Mouse (Mus musculus) frontal cortex, adult 2 months (tissue): ENCODE data around the gene Sim1. TPM values are rescaled to one million over a fixed set of nuclear protein-coding genes. Genes with fewer than 3 reads are reported as not detected.

Source experiments
- DNase-seq, 2 experiments: peaks; one replicate each; pipeline ENCODE4 v3.0.0; 2022; ENCODE audit warnings: low spot score in 1 of 2; ENCODE audit errors: extremely low spot score in 1 of 2
- polyA plus RNA-seq: library from polyadenylated mRNA; depleted of rRNA; stranded (reverse); fragments of >200 nt; gene quantifications from 2 replicates; pipeline ENCODE4 v1.2.3, GENCODE M21; 2012; rRNA removed

Sim1 gene
- 0.02 TPM in 1 of 2 replicates, not detected in the other for polyA plus RNA-seq

GRCm38 (mm10) chr10:50894170-50894991 lies at the start of gene Sim1:
Gene Sim1, plus strand, starts transcription at chr10:50894754.
- DNase-seq, result no peak

DNA sequence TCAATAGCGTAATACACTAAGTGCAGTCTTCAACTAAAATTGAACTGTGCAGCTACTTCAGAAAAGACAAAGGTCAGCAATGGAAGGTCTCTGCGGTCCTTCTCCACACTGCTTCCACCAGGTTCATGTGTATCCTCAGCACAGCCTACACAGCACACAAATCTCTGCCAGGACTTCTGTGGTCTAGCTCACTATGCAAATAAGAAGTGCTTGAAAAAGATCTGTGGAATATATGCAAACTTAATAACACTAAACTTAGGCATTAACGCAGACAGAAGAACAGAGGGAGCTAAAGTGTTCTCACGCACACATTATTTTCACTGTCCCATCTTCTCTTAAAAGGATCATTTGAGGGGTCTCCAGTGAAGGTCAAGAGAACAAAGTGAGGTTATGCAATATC lies 26.4 kb upstream of the Sim1 start:
- DNase-seq, result no peak

- no peak for DNase-seq
These were observed 17.6 kb upstream of the Sim1 start for GRCm38 (mm10) chr10:50876952-50877351.

GRCm38 (mm10) chr10:50881476-50882069 lies 13.0 kb upstream of the Sim1 start:
- DNase-seq, result no peak

DNA sequence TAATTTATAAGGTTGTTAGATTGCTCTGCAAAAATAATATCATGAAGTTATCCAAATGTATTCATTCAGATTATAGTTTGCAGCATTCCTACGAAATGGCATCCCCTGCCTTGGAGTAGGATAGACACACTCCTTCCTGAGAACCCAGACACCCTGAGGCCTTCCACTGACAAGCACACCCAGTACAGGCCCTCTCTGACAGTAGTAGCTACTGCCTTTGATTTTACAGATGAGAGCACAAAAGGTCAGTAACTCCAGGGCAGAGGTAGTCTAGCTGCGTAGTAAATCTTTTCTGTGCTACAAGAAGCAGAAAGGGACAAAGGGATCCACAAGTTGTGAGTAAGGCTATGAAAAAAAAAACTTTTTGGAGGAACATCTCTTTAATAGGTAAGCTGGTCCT lies 12.2 kb upstream of the Sim1 start:
- DNase-seq, result no peak

DNA sequence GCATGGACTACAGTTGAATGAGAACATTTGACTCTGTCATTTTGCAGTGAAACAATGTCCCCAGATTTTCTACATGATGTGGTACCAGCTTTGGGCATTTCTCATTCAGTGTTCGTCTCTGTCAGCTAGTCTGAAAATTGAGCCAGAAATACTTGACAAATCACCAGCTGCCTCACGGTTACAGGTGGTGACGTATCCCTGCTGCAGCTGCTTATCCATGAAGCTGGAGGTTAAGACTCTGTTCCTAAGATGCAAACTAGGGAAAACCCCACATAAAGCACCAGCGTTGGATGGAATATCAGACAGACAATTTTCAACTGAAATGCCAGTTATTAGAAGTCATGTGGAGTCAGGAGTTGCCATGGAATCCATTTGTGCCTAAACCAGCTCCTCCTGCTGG lies 8.2 kb upstream of the Sim1 start:
- DNase-seq, result no peak

DNA sequence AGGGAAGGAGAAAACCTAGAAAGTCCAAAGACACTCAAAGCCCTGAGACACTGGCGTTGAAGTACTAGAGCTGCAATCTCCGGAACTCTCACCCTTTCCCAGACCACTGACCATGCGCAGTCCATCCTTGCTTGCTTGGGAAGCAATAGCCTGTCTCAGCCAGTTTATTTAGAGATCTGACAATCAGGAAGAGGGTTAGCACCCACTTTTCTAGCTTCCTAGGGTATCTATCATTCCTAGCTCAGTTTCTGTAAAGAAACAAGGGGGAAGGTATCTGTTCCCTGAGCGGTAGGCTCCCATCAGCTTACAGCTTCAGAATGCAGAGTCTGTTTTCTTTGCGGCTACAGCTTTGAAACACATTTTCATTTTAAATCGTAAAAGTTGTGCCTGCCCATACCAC lies 3.9 kb upstream of the Sim1 start:
- no peak for DNase-seq

GRCm38 (mm10) chr10:50891876-50892711 lies 2.5 kb upstream of the Sim1 start:
- no peak for DNase-seq

DNA sequence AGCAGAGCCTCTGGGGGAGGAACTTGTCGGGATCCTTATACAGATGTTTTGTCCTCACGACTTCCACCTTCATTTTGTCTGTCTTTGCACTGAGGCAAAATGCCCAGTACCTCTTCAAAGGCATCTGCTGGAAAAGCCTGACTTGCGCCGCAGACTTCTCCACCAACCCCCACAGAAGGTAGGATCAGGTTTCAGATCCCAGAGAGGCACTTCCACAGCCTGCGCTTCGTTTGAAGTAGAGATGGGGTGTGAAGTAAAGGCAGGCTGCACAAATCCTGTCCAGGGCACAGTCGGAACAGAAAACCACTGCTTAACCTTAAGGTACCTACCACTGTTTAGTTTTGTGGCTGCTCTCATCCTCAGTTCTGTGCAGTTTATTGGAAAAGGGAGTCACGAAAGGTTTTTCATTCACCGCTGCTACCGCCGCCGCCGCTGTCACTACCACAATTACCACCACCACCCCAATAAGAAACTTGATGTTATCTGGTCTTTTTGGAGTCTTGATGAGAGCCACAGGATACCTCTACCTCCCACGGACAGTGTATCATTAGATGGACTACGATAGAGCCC lies 1.7 kb upstream of the Sim1 start:
- DNase-seq, result no peak

- DNase-seq, result no peak
These were observed 1.0 kb upstream of the Sim1 start for GRCm38 (mm10) chr10:50893546-50893945.

- DNase-seq, result no peak
These were observed 687 bp downstream of the Sim1 start for GRCm38 (mm10) chr10:50895091-50895790.

- DNase-seq, result no peak
These were observed 1.6 kb downstream of the Sim1 start for GRCm38 (mm10) chr10:50895881-50896766.

DNA sequence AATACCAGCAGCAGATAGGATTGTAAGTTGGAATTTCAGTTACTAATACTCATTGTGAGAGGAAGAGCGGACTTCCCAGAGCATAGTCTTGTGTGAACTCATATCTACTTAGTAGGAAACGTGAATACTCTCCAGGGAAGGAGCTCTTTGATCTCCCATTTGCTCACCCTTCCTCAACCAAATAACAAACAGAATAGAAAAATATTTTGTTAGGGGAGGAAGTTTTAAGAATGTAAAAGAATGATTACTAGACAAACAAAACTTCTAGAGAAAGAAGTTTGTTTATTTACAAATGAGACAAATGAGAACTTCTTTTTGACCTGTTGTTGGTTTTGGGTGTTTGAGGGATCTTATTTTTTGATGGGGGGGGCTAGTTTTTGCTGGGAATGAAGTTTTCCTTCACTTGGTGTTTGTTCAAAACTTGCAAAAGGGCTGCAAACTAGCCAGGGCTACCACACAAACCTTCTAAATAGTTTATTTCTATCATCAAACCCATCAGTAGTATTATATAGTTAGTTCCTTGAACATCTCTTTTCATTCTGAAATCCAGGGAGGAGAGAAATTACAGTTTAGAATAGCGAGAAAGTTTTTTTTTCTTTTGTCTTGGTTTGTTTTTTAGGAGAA lies 2.3 kb downstream of the Sim1 start:
- DNase-seq, result no peak

GRCm38 (mm10) chr10:50897530-50898471 lies 3.2 kb downstream of the Sim1 start:
- no peak for DNase-seq

DNA sequence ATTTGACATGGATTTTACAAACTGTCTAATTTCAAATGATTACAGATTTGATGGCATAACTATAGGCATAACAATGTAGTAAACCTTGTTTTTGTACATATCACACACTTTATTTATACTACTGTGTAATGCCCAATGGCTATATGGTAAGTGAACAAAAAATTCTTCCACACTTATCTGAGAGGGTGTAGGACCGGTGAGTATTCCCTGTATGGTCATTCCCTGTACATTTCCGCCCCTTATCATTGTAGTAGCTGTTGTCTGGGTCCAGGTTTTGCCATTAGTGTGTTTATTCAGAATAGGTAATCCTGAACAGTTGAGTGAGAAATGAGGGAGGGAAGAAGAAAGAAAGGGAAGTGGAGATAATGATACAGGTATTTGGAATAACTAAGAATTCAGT lies 4.1 kb downstream of the Sim1 start:
- no peak for DNase-seq

DNA sequence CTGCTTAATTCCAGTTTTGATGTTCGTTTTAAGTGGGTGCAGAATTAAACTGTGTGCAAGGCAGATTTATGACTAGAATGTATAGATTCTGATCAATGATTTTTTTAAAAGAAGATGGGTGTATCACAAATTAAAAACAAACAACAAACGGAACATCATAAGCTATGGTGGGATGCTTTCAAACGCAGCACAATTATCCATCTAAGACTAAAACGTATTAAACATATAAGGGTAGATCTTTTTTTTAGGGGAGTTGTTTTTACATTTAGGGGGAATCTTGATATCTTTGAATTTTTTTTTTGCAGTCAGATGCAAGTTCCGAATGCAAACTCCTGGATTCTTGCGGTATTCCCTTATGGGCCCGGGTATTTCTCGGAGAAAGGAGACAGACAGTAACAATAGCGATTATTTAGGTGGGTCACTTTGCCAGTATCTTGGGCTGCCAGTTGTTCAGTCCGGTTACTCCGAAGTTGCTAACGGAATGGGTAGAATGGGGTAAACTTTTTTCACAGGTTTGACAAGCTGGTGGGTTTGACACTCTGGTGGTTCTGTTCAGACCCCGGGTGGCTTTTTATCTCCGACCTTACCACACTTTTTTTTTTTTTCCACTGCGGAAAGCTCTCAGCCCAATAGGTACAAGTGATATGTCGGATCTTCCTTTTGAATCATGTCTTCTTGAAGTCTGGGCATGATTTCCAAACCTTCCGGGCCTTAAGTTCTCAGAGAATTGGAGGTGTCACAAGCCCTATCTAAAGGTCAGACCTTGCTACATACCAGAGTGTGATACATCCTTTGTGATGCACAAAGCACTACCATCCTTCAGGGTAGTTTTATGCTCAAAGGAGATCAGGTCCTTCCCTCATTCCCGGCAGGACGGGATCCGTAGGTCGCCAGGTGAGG lies 5.5 kb downstream of the Sim1 start:
- no peak for DNase-seq
